Mouse (Mus musculus): ENCODE measurements around the gene N4bp1. TPM values are rescaled to one million over a fixed set of nuclear protein-coding genes. Genes with fewer than 3 reads are reported as not detected.

N4bp1 gene
- polyA plus RNA-seq, 1 experiment from 2014 or later, result 9.6 TPM

DNA sequence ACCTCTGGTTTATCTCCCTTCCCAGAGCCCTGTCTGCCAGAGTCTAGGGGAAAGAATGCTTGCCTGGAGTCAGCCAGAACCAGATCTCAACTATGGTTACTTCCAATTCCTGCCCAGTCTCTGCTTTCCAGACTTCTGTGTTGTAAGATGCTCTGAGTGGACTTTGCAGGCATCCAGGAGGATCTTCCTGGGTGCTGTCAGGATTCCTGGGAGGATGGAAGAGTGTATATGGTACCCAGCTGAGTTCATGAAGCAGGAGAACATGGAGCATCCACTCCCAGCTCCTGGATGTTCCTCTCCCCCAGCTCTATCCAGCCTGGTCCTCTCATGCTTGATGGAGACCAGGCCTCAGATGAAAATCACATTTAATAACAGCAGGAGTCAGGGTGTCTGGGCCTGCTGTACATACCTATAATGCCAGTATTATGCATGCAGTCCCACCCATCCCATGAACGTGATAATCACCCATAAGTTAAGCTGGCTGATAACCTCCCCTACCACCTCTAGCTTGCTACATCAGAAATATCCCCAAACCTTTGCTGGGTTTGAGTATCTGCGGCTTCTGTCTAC is 64.8 kb downstream of the N4bp1 start:
- no peak for ATAC-seq (replicated peaks; ENCODE audit: insufficient number of reproducible peaks, low FRiP score, low TSS enrichment)
- Histone ChIP-seq H3K9me3 (replicated peaks; ENCODE audit: control insufficient read depth, low read length) (no peaks in the 10 kb centered on the region), H3K4me1 (ENCODE audit: control insufficient read depth, insufficient read depth, low read length) (peaks cover 7% of the 10 kb centered on the region; the same call in 1 of the 2 replicates), H3K4me3 (ENCODE audit: low read depth, low read length) (no peak overlapping the region), H3K9ac (ENCODE audit: low read depth, low read length) (no peak overlapping the region), H3K4me2 (no peak overlapping the region), H3K27ac (ENCODE audit: low read depth, low read length) (peak overlapping the region; percentile 64; the same call in 1 of the 2 replicates), H3K36me3 (ENCODE audit: control insufficient read depth, insufficient read depth, low read length) (no peaks in the 10 kb centered on the region), H3K27me3 (ENCODE audit: control insufficient read depth, insufficient read depth, low read length) (no peaks in the 10 kb centered on the region)
- WGBS (ENCODE audit: insufficient replicate concordance), result 53% methylated on average over 2 of the region's 2 CpGs

DNA sequence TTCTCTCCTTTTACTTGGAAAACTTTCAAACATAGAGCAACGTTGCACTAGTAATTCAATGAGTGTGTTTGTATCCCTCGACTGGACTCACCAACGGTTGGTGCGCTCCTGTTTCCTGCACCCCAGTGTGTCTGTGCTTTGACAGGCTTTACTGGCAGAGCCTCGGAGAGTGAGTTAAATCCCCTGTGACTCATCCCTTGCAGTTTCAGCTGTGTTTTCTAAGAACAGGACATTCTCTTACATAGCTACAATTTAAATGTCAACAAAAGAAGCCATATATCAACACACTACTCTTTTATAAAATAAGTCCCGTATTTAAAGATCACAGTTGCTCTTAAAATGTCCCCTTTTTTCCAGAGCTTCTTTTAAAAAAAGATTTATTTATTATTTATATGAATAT is 65.6 kb downstream of the N4bp1 start:
- no peak overlapping the region for H3K4me3 ChIP-seq (ENCODE audit: low read depth, low read length)
- no peaks in the 10 kb centered on the region for H3K27me3 ChIP-seq (ENCODE audit: control insufficient read depth, insufficient read depth, low read length)
- H3K36me3 ChIP-seq (ENCODE audit: control insufficient read depth, insufficient read depth, low read length), result no peaks in the 10 kb centered on the region
- no peak overlapping the region for H3K9ac ChIP-seq (ENCODE audit: low read depth, low read length)
- H3K27ac ChIP-seq (ENCODE audit: low read depth, low read length), result no peak overlapping the region
- H3K9me3 ChIP-seq (replicated peaks; ENCODE audit: control insufficient read depth, low read length), result no peaks in the 10 kb centered on the region
- 48% methylated on average over 6 of the region's 6 CpGs for WGBS (ENCODE audit: insufficient replicate concordance)
- H3K4me2 ChIP-seq, result no peak overlapping the region
- peaks cover 7% of the 10 kb centered on the region; the same call in 1 of the 2 replicates for H3K4me1 ChIP-seq (ENCODE audit: control insufficient read depth, insufficient read depth, low read length)
- no peak for ATAC-seq (replicated peaks; ENCODE audit: insufficient number of reproducible peaks, low FRiP score, low TSS enrichment)

DNA sequence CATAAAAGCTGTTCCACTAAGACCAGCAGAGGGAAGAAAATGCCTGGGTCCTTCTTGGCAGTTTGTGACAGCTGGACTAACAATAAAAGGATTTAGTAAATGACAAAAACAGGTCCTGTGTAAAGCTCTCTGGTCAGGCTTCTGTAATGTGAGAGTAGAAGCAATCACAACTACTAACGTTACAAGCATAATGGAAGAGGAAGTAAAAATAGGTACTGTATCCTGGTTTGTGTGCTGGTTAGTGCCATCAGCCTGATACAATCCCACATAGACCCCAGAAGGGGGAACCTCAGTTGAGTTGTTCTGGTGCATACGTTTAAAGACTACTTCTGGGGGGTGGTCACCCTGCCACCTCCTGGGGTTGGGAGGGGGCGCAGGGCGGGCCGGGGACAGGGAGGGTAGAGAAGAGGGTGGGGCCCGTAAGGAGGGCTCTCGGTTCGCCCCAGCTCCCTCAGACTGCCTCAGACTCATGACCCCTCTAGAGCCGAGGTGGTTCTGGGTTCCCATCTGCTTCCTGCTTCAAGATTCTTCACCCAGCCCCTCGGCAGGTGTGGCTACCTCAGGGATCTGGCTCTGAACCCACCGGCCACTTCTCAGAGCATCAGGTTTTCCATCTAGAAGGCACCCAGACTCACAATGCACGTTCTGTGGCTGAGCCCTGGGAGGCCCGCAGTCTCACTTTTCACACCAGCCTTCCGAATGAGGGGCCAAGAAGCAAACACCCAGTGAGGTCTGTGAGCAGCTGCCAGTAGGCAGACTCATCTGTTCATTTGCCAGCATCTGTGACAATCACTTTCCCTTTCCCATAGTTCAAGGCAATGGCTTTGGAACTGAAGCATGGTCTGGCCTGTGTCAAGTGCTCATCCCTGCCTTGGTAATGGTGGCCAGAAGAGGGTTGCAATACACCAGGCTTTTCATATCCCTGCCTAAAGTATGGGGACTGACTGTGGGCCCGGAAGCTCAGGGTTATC is 75.8 kb downstream of the N4bp1 start:
- no peak for ATAC-seq (replicated peaks; ENCODE audit: insufficient number of reproducible peaks, low FRiP score, low TSS enrichment)
- WGBS (ENCODE audit: insufficient replicate concordance), result 76% methylated on average over 15 of the region's 15 CpGs

DNA sequence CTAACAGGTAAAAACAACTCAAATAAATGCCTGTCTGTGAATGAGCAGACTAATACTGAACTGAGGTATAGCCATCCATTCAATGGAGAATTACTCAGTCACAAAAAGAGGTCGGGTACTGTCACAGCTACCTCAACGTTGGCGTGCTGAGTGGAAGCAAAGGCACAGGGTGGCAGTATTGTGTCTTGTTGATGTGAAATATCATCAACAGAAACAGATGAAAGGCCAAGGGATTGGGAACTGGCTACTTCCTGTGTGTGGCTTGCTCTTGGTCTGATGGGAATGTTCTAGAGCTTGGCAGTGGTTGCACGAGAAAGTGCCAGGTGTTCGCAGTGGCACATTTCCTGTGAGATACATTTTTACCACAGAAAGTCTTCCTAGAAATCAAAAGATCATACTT is 76.8 kb downstream of the N4bp1 start:
- no peak overlapping the region for H3K4me2 ChIP-seq
- H3K4me3 ChIP-seq (ENCODE audit: low read depth, low read length), result no peak overlapping the region
- H3K27ac ChIP-seq (ENCODE audit: low read depth, low read length), result no peak overlapping the region
- 76% methylated on average over 5 of the region's 5 CpGs for WGBS (ENCODE audit: insufficient replicate concordance)
- H3K27me3 ChIP-seq (ENCODE audit: control insufficient read depth, insufficient read depth, low read length), result no peaks in the 10 kb centered on the region
- H3K9ac ChIP-seq (ENCODE audit: low read depth, low read length), result no peak overlapping the region
- H3K4me1 ChIP-seq (ENCODE audit: control insufficient read depth, insufficient read depth, low read length), result no peaks in the 10 kb centered on the region
- no peak for ATAC-seq (replicated peaks; ENCODE audit: insufficient number of reproducible peaks, low FRiP score, low TSS enrichment)
- H3K36me3 ChIP-seq (ENCODE audit: control insufficient read depth, insufficient read depth, low read length), result no peaks in the 10 kb centered on the region
- H3K9me3 ChIP-seq (replicated peaks; ENCODE audit: control insufficient read depth, low read length), result no peaks in the 10 kb centered on the region

More for the DNA sequence above, 75.8 kb downstream of the N4bp1 start:
- Histone ChIP-seq H3K27me3 (ENCODE audit: control insufficient read depth, insufficient read depth, low read length) (no peaks in the 10 kb centered on the region), H3K9me3 (replicated peaks; ENCODE audit: control insufficient read depth, low read length) (no peaks in the 10 kb centered on the region), H3K4me3 (ENCODE audit: low read depth, low read length) (no peak overlapping the region), H3K9ac (ENCODE audit: low read depth, low read length) (no peak overlapping the region), H3K36me3 (ENCODE audit: control insufficient read depth, insufficient read depth, low read length) (no peaks in the 10 kb centered on the region), H3K27ac (ENCODE audit: low read depth, low read length) (no peak overlapping the region), H3K4me2 (no peak overlapping the region), H3K4me1 (ENCODE audit: control insufficient read depth, insufficient read depth, low read length) (no peaks in the 10 kb centered on the region)

DNA sequence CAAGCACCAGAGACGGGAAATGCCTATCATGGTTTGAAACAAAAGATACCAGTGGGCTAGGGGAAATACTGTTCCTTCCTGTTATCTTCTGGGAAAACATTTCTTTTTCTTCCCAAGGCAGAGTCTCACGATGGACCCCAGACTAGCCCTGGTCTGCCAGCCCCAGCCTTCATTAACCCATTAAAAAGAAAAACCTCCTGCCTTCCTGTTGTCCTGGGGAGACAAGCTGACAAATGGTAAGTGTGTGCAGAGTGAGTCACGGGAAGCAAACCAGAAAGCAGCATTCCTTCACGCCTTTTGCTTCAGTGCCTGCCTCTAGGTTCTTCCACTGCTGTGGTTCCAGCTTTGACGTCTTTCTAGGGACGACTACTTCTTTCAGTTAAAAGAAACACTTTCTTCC is 83.1 kb downstream of the N4bp1 start:
- Histone ChIP-seq H3K4me1 (ENCODE audit: control insufficient read depth, insufficient read depth, low read length) (no peaks in the 10 kb centered on the region), H3K27ac (ENCODE audit: low read depth, low read length) (peak overlapping the region; percentile 73), H3K9me3 (replicated peaks; ENCODE audit: control insufficient read depth, low read length) (no peaks in the 10 kb centered on the region), H3K36me3 (ENCODE audit: control insufficient read depth, insufficient read depth, low read length) (no peaks in the 10 kb centered on the region), H3K4me3 (ENCODE audit: low read depth, low read length) (no peak overlapping the region), H3K27me3 (ENCODE audit: control insufficient read depth, insufficient read depth, low read length) (no peaks in the 10 kb centered on the region), H3K9ac (ENCODE audit: low read depth, low read length) (no peak overlapping the region), H3K4me2 (no peak overlapping the region)
- WGBS (ENCODE audit: insufficient replicate concordance), result 14% methylated on average over 6 of the region's 6 CpGs
- ATAC-seq (replicated peaks; ENCODE audit: insufficient number of reproducible peaks, low FRiP score, low TSS enrichment), result no peak

DNA sequence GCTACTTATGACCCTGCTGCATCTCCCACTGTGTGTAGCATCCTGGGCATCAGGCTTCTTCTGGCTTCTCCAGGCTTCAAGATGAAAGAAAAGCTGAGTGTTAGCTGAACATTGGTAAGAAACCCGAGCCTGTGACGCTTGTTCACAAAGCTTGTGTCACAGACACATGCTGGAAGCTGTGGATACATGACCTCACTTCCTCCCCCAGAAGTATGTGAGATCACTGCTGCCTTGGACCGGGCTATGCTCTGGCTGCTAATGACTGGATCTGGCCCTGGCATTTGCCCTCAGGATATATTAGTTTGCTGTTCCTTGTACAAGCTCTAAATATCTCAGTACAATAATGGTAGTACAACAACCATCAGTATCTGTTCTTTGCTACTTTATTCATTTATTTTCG is 84.1 kb downstream of the N4bp1 start:
- Histone ChIP-seq H3K9ac (ENCODE audit: low read depth, low read length) (no peak overlapping the region), H3K27me3 (ENCODE audit: control insufficient read depth, insufficient read depth, low read length) (no peaks in the 10 kb centered on the region), H3K4me1 (ENCODE audit: control insufficient read depth, insufficient read depth, low read length) (no peaks in the 10 kb centered on the region), H3K9me3 (replicated peaks; ENCODE audit: control insufficient read depth, low read length) (no peaks in the 10 kb centered on the region), H3K36me3 (ENCODE audit: control insufficient read depth, insufficient read depth, low read length) (no peaks in the 10 kb centered on the region), H3K27ac (ENCODE audit: low read depth, low read length) (no peak overlapping the region; the same call in 1 of the 2 replicates), H3K4me2 (no peak overlapping the region), H3K4me3 (ENCODE audit: low read depth, low read length) (no peak overlapping the region)
- ATAC-seq (replicated peaks; ENCODE audit: insufficient number of reproducible peaks, low FRiP score, low TSS enrichment), result no peak
- WGBS (ENCODE audit: insufficient replicate concordance), result 45% methylated on average over 4 of the region's 4 CpGs

DNA sequence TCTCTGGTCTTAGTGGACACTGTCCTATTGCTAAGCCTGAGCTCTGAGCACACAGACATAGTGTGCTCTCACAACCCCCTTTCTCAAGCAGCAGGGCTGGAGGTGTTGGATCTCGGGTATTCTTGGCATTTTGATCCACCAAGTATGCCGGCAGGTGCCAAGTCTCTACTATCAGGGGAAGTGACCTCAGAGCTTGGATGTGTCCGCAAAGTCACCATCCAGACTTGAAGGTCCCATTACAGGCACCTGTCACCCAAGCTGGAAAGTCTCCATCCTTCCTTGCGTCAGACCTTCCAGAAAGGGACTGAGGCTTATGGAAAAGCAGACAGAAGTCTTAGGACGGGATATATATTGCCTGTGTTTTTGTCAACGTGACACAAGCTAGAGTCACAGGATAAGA is 86.9 kb downstream of the N4bp1 start:
- Histone ChIP-seq H3K4me3 (ENCODE audit: low read depth, low read length) (no peak overlapping the region), H3K4me2 (no peak overlapping the region), H3K9ac (ENCODE audit: low read depth, low read length) (no peak overlapping the region), H3K36me3 (ENCODE audit: control insufficient read depth, insufficient read depth, low read length) (no peaks in the 10 kb centered on the region), H3K9me3 (replicated peaks; ENCODE audit: control insufficient read depth, low read length) (no peaks in the 10 kb centered on the region), H3K4me1 (ENCODE audit: control insufficient read depth, insufficient read depth, low read length) (no peaks in the 10 kb centered on the region), H3K27ac (ENCODE audit: low read depth, low read length) (no peak overlapping the region), H3K27me3 (ENCODE audit: control insufficient read depth, insufficient read depth, low read length) (no peaks in the 10 kb centered on the region)
- 79% methylated on average over 6 of the region's 6 CpGs for WGBS (ENCODE audit: insufficient replicate concordance)
- no peak for ATAC-seq (replicated peaks; ENCODE audit: insufficient number of reproducible peaks, low FRiP score, low TSS enrichment)

DNA sequence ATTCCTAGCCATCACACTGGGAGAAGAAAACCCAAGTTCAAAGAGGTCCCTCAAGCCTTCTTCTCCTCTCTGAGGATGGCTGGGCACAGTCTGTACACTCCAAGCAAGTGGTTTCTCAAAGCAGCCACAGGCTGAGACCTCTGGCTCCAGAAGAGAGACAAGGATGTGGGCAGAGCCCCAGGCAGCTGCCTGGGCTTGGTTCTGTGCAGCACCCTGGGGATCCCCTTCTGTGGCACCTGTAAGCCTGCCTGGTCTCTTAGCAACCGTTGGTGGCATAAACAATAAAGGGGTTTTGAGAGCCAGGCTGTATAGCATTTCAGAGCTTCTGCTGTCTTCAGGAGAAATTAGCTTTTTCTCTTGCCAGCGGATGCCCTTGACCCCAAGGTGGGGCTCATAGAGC is 87.4 kb downstream of the N4bp1 start:
- Histone ChIP-seq H3K9me3 (replicated peaks; ENCODE audit: control insufficient read depth, low read length) (no peaks in the 10 kb centered on the region), H3K4me2 (no peak overlapping the region), H3K27ac (ENCODE audit: low read depth, low read length) (no peak overlapping the region), H3K36me3 (ENCODE audit: control insufficient read depth, insufficient read depth, low read length) (no peaks in the 10 kb centered on the region), H3K27me3 (ENCODE audit: control insufficient read depth, insufficient read depth, low read length) (no peaks in the 10 kb centered on the region), H3K4me3 (ENCODE audit: low read depth, low read length) (no peak overlapping the region), H3K4me1 (ENCODE audit: control insufficient read depth, insufficient read depth, low read length) (no peaks in the 10 kb centered on the region), H3K9ac (ENCODE audit: low read depth, low read length) (no peak overlapping the region)
- ATAC-seq (replicated peaks; ENCODE audit: insufficient number of reproducible peaks, low FRiP score, low TSS enrichment), result no peak
- WGBS (ENCODE audit: insufficient replicate concordance), result 84% methylated on average over 2 of the region's 2 CpGs

All from heart, embryonic 11.5 days (tissue).